31 mouse cellular contexts compared by ENCODE assay signal in genomic region chr19:60583201-60583600, GRCm38 (mm10).
"Had no signal": no experiment of that assay in that cellular context is flagged by ENCODE, and none has a peak within 500 bp of the region (broad histone marks: within the 10 kb centered on the region; RNA-seq: fewer than 3 reads in every experiment).

No protein-coding gene starts in this region.

- H3K4me3 ChIP-seq: limb, embryonic 10.5 days; limb, embryonic 12.5 days; limb, embryonic 13.5 days; limb, embryonic 15.5 days; liver, embryonic 12.5 days; liver, embryonic 13.5 days; liver, embryonic 15.5 days; lung, embryonic 15.5 days; megakaryocyte, embryonic 14.5 days; midbrain, embryonic 10.5 days; midbrain, embryonic 12.5 days; midbrain, embryonic 13.5 days; midbrain, embryonic 15.5 days; myocyte; neural tube, embryonic 12.5 days had no signal

- H3K4me2 ChIP-seq: limb, embryonic 12.5 days; limb, embryonic 13.5 days; limb, embryonic 15.5 days; liver, embryonic 12.5 days; liver, embryonic 13.5 days; liver, embryonic 15.5 days; lung, embryonic 14.5 days; lung, embryonic 15.5 days; midbrain, embryonic 11.5 days; midbrain, embryonic 12.5 days; midbrain, embryonic 13.5 days; midbrain, embryonic 15.5 days; neural tube, embryonic 12.5 days had no signal

- H3K27me3 ChIP-seq: limb, embryonic 12.5 days; limb, embryonic 13.5 days; limb, embryonic 15.5 days; liver, embryonic 12.5 days; liver, embryonic 13.5 days; liver, embryonic 15.5 days; lung, embryonic 15.5 days; megakaryocyte, embryonic 14.5 days; midbrain, embryonic 12.5 days; midbrain, embryonic 13.5 days; midbrain, embryonic 15.5 days; neural tube, embryonic 12.5 days had no signal

- DNase-seq: left cerebral cortex, postnatal 4 days; liver; liver, embryonic 13.5 days; liver, postnatal 0 days; lung, adult 18-20 months; lung, adult 2 months; lung, embryonic 14.5 days; lung, postnatal 10 days; lung, postnatal 14 days; lung, postnatal 36 days; lung, postnatal 4 days; midbrain, embryonic 14.5 days had no signal

- H3K36me3 ChIP-seq: limb, embryonic 10.5 days; limb, embryonic 12.5 days; limb, embryonic 13.5 days; limb, embryonic 15.5 days; liver, embryonic 12.5 days; liver, embryonic 13.5 days; liver, embryonic 15.5 days; lung, embryonic 15.5 days; midbrain, embryonic 10.5 days; midbrain, embryonic 12.5 days; midbrain, embryonic 13.5 days; midbrain, embryonic 15.5 days; neural tube, embryonic 12.5 days had no signal

- ATAC-seq: liver, embryonic 12.5 days; liver, postnatal 0 days; lung, postnatal 0 days; midbrain, embryonic 13.5 days; midbrain, embryonic 15.5 days; midbrain, embryonic 16.5 days had no signal

- H3K9ac ChIP-seq: limb, embryonic 12.5 days; limb, embryonic 13.5 days; limb, embryonic 15.5 days; liver, embryonic 12.5 days; liver, embryonic 13.5 days; liver, embryonic 14.5 days; liver, embryonic 15.5 days; liver, postnatal 0 days; lung, embryonic 14.5 days; lung, embryonic 15.5 days; midbrain, embryonic 12.5 days; midbrain, embryonic 13.5 days; midbrain, embryonic 15.5 days; neural tube, embryonic 12.5 days had no signal

- H3K9me3 ChIP-seq: limb, embryonic 10.5 days; limb, embryonic 12.5 days; limb, embryonic 13.5 days; limb, embryonic 15.5 days; liver, embryonic 12.5 days; liver, embryonic 13.5 days; liver, embryonic 15.5 days; lung, embryonic 15.5 days; megakaryocyte, embryonic 14.5 days; midbrain, embryonic 10.5 days; midbrain, embryonic 12.5 days; midbrain, embryonic 13.5 days; midbrain, embryonic 15.5 days; neural tube, embryonic 12.5 days had no signal

- H3K27ac ChIP-seq: limb, embryonic 10.5 days; limb, embryonic 12.5 days; limb, embryonic 13.5 days; limb, embryonic 15.5 days; liver, embryonic 12.5 days; liver, embryonic 14.5 days; lung, embryonic 15.5 days; macrophage; midbrain, embryonic 10.5 days; midbrain, embryonic 12.5 days; midbrain, embryonic 13.5 days; midbrain, embryonic 15.5 days; neural tube, embryonic 12.5 days had no signal
